Mouse (Mus musculus) neutrophil, adult 83 days (primary cell): ENCODE measurements around the gene Cish. TPM values are rescaled to one million over a fixed set of nuclear protein-coding genes. Genes with fewer than 3 reads are reported as not detected.

Experiments used
- total RNA-seq, 2 experiments: library from RNA; stranded (reverse); gene quantifications; one replicate each; pipeline ENCODE4 v1.2.4; 2023

Gene Cish
- total RNA-seq: 1 to 10 TPM; 2.6 to 4.1 TPM

GRCm38 (mm10) chr9:107296016-107296040 is at the start of gene Cish:
Gene Cish, plus strand, starts transcription at chr9:107296026.

GRCm38 (mm10) chr9:107289211-107290076 is 6.4 kb upstream of the Cish start, which contains the start of gene Mapkapk3:
Gene Mapkapk3, minus strand, starts transcription at chr9:107289877.

GRCm38 (mm10) chr9:107338172-107338883 is 42.5 kb downstream of the Cish start, which contains the start of gene Hemk1:
Gene Hemk1, minus strand, starts transcription at chr9:107338350.

DNA sequence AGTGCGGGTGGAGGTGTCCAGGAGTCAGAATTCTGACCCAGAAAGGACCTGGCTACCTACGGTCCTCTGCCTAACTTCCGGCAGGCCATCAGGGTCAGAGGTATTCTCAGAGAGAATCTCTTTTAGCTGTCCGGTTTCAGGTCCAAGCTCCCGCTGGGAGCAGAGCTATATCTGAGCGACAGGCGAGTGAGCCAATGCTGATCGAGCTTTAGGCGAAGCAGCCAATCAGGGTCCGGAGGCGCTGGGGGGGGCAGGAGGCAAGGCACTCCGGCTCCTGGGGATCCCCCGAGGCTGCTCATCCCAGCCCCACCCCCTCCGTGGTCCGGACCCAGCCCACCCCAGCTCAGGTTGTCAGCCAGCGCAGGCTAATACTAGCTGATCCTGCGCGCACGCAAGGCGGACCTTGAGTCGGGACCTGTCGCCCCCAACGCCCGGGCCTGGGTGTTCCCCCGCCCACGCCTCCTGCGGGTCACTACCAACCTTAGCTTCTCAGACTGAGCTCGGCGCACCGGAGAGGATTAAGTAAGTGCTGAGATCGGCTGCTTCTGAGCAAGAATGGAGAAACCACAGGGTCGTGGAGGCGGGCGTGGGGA is 44.5 kb downstream of the Cish start, which contains the start of gene 6430571L13Rik:
TSS of gene 6430571L13Rik (plus strand) at position 336 of the 593 bp plus-strand sequence.

Other genes with a start within 250 kb of the Cish start
- 1 to 10 TPM; 3.8 to 7.5 TPM for gene Dock3, start 64.1 kb upstream of the Cish start, total RNA-seq
- gene Mapkapk3, start 6.1 kb upstream of the Cish start, total RNA-seq: 100 to 1,000 TPM; 125 to 133 TPM
- 1 to 10 TPM; 6.0 to 7.2 TPM for gene Hemk1, start 42.3 kb downstream of the Cish start, total RNA-seq
- under 1 TPM in 1 of 2 experiments, not detected in 1; 0.20 TPM for gene 6430571L13Rik, start 44.6 kb downstream of the Cish start, total RNA-seq
- under 1 TPM; 0.20 to 0.22 TPM for gene Cacna2d2, start 103.6 kb downstream of the Cish start, total RNA-seq
- gene Tmem115, start 237.9 kb downstream of the Cish start, total RNA-seq: 10 to 100 TPM; 14.3 to 17.0 TPM
- 1 to 10 TPM; 5.9 to 7.1 TPM for gene Cyb561d2, start 246.2 kb downstream of the Cish start, total RNA-seq
- gene Nprl2, start 246.2 kb downstream of the Cish start, total RNA-seq: 1 to 10 TPM; 9.0 to 9.8 TPM